Mouse (Mus musculus) right cerebral cortex, adult 2 months (tissue): Measurements from ENCODE around the gene Abcg1.

ENCODE experiments used
- DNase-seq, 2 experiments: peaks; one replicate each; pipeline ENCODE4 v3.0.0; 2021 to 2022; ENCODE audit warnings: low spot score in 2 of 2

Abcg1 gene

DNA sequence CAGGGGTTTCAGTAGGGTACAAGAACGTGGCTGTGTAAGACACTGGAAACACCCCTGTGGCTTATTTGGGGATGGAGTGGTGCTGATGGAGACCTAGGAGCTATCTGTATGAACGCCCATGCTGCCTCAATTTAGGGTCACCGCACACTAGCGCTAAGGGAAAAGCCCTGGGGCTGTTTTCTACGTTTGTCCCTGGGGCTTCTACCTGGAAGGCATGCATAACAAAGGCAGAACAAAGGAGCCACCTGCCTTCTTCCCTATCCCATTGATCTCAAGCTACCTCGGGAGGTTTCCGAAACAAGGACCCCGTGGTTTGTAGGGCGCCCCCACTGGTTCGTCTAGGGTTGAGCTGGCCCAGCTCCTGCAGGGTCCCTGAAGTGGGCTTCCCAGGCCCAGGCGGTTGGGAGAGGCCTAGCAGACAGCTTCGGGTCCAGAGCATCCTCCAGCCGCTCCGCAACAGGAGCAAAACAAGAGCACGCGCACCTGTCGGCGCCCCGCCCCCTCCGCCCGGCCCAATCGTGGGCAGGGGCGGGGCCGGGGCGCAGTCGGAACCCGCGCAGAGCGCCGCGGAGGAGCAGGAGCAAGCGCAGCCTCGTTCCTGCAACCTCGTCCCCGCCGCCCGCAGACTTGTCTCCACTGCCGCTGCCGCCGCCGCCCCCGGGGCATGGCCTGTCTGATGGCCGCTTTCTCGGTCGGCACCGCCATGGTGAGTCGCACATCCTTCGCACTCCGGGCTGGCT is at the start of gene Abcg1:
Abcg1 (plus strand) TSS at position 525 of the 740 bp plus-strand sequence.
- peak; percentile 71 to 72 for DNase-seq

DNA sequence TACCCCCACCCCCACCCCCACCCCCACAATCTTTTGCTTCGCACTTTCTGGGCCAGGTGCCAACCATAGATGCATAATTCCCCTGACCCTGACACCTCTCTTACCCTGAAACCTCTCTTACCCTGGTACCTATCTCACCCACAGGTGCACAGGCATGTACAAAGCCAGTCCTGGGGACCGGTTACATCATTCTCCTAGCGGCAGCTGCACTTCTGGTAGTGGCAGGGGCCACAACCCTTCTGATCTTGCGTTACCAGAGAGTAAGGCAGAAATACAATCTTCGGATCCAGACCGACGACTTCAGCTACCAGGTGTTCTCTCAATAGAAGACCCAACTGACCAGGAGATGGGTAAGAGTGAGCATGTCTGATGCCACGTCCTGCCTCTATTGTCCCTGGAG is 49.1 kb upstream of the Abcg1 start:
- DNase-seq: no peak

DNA sequence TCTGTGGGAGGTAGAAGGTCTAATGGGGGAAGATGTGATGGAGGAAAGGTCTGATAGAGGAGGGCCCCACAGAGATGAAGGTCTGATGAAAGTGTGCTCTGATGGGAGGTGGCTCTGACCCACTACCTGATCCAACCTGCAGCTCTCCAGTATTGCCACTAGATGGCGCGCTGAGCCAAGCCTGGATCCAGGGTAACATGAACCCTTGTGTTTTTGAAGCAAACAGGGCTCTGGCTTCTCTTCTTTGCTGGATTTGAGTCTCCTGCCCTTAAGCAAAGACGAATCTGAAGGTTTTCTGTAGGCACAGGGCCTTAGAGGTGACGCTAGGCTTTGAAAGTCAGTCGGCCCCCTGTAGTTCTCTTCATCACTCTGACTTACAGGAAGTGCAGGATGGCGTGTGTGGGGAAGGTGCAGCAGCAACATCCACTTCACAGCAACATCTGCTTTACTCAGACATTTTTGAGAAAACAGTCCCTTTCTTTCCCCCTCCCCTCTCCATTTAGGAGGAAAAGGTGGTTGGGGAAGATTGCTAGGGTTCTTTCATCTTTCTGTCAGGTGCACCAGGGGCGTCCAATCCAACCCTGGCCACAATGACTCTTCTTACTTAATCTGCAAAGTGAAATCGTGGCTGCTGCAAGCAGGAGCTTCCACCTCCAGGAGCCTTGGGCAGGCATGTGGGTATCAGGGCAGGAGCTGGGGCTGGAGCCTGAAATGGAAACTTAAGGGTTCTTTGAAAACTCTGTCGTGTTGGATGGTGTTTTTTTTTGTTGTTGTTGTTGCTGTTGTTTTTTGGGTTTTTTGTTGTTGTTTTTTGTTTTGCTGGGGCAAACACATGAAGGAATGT is 45.7 kb upstream of the Abcg1 start:
- DNase-seq: peak; percentile 33 to 66

DNA sequence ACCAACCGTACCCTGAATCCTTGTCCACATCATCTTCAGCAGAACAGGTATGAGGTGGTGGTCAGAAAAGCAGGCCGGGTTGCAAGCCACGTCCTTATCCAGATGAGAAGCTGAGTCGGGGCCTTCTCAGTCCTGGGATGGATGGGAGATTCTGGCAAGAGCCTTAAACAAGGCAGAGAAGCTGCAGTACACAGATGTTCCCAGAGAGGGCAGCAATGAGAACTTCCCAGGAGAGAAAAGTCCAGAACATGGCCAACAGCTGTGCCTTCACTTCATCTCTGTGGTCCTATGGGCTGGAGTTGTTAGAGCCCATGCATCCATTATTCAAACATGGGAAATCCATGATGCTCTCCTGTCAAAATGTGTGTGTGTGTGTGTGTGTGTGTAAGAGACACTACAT is 39.2 kb upstream of the Abcg1 start:
- DNase-seq: peak; percentile 66 to 68

DNA sequence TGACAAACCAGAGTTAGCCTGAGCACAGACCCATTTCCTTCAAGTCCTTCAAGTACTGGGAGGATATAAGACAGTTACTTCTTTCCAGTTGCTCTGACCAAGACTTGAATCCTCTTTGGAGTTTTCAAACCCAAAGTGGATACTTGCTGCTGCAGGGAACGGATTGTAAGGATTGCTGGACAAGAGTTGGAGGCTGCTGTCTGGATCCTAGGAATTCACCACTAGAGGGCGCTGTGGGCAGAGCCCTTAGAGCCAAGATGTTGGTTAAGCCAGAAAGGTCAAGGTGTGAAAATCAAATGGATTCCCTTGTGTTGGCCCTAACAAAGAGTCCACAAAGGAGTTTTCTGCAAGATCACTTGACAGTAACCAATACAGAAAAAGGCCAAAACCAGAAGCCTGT is 38.0 kb upstream of the Abcg1 start:
- DNase-seq: peak; percentile 73

DNA sequence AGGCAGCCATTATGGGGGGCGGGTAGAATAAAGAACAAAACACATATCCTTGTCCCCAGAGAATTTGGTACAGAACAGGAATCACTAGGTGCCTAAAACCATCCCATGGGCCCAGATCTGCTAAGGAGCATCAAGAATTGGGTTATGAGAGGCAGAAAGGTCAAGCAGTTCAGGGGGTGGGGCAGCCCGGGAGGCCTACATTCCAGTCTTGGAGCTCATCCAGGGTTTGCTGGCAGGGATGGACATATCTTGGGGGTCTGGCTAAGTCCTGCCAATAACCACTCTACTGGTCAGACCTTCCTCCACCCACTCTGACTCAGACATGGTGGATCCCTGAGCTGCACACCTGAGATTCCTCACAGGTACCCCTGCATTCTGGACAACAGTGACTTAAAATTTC is 37.4 kb upstream of the Abcg1 start:
- DNase-seq: no peak

DNA sequence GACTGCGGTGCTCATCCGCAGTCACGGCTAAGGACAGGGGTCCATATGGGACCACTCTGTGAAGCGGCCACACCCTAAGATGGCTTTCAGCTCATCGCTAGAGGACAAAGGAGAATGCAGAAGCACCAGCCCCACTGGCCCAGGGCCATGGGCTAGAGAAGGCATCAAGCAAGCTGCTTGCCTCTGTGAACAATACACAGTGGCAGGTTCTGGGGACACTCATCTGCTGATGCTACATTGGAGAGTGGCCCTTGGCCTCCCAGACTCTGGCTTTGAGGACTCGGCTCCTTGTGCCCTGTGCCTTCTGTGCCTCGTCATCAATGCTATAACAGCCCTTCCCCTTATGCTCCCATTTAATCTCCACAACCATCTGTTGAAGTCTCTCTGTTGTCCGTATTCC is 36.2 kb upstream of the Abcg1 start:
- DNase-seq: no peak

DNA sequence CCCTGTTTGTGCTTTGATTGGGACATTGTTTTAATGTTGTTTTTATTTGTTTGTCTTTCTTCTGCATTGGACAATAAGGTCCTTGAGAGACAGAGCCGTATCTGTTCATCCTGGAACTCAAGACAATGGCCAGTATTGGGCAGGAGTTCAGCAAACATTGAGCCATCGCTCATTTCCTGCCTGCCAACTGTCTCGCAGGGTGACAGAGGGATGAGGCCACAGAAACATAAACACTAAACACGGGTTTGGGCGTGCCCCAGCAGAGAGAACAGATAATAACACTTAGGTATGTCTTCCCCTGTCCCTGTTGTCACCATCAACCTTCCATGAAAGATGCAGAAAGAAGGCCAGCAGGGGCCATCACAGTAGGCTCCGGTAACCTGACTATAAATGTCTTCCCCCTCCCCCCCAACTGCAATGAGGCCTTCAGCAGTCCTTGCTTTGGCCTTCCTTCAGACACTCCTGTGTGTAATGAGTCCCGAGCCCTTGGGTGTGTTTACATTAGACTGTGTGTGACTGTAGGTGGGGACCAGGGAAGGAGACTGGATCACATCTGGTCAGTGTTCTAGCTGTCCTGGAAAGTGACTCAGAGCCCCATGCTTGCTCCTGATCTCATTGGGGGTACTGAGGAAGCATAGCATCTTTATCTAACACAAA is 33.2 kb upstream of the Abcg1 start:
- DNase-seq: no peak

DNA sequence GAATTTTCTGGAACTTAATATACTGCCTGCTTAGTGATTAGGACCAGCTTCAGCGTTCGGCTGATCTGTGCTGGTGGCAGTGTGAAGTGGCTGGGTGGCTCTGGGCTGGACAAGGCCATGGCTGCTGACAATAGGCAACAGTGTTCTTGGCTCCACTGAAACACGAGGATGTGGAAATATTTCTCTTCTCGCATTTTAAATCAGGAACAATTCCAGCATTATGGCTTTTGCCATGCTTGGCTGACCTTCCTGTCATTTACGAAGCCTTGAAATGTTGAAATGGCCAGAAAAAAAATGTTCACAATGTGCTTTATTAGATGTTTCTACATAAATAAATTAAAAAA is 32.7 kb upstream of the Abcg1 start:
- no peak for DNase-seq

DNA sequence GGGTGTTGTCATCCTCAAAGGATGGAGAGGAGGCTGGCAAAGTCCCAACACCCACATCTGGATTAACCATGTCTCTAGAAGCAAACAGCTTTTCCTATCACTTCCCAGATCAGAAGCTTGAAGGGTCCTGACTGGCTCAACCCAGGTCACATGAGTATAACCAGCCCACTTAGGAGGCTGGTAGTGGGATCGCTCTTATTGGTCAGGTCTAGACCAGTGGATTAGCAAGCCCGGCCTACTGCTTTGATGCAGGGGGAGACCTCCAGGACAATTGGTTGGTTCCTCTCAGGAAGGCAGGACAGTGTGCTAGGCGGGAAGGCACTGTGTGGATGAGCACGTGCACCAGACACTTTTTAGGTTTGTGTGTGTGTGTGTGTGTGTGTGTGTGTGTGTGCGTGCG is 30.5 kb upstream of the Abcg1 start:
- DNase-seq: no peak

DNA sequence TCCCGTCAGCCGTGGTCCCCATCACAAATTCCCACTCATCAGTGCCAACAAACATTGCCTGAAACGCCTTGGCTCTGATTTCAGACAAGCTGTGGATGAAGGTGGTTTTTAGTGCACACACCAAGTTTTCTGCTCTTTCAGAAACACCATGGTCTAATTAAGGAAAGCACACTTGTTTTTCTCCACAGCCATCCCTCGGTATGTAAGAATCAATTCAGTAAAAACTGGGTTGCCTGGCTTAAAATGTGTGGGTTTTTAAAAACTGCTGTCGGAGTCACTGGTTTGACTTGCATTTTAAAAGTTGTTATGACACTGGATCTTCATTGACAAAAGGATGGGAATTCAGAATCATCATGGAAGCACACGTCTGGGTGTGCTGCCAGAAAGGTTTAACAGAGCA is 29.8 kb upstream of the Abcg1 start:
- peak in 1 of 2 experiments; percentile 25 for DNase-seq

DNA sequence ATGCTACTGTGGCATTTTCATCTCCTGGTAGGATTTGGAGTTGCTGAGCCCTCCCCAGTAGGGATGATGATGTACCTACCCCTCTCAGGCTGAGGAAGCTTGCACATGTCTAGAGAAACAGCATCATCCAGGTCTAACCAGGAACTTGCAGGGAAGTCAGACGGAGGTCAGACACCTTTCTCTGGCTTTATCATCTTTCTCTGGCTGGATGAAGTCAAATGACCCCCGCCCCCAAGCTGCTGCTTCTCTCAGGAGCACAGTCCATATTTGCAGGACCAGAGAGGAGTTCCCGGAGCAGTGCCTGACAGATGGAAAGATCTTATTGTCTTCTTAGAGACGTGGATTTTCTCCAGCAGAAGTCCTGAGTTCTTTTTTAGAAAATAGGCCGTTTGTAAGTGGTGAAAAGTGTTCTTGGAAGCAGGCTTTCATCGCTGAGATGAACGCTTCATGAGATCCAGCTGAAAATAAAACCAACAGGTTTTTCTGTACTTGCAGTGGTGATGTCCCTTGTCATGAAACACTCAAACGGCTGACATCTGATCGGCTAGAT is 28.6 kb upstream of the Abcg1 start:
- no peak for DNase-seq

DNA sequence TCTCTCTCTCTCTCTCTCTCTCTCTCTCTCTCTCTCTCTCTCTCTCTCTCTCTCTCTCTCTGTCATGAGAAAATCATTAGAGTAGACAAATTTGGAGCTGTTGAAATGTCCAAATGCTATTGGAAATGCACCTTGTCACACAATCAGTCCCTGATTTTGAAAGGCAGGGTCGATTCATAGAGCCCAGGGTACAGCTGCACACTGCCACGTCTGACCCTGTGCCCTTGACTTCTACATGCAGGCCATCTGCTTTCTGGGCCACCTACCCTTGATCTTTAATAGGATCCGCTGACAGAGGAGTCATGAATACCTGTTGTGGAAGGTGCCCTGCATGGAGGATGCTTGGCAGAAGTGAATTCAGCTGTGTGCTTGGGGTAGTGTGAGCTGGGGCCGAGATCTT is 28.1 kb upstream of the Abcg1 start:
- DNase-seq: no peak

DNA sequence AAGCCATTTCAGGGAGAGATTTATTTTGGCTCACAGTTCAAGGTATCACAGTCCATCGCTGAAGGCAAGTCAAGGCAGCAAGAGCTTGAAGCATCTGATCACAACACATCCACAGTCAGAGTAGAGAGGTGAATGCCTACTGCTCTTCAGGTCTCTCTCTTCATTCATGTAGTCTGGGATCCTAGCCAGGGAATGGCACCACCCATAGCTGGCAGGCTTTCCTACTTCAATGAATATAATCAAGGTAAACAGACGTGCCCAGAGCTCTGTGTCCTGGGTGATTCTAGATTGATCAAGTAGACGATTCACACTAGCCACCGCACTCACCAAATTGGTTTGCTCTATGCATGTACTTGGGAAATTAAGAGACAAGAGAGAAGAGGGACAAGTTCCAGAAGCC is 25.1 kb upstream of the Abcg1 start:
- no peak for DNase-seq

DNA sequence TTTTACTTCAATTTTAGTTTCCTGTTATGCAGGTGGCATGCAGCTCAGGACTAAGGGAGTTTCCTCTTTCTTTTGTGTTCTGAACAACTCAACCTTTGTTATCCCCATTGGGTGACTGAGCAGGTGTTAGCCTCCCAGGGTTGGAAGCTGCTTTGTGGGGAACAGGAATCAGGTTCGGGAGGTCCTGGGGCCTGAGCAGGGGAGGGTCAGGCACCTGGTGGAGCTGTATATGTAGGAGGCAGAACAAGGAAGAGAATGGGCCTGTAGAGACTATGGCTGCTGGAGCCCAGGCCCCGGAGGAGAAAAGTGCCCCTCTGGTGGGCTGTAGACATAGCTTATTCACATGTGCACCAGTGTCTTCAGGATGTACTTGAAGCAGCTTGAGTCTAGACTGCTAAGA is 24.2 kb upstream of the Abcg1 start:
- DNase-seq: no peak

DNA sequence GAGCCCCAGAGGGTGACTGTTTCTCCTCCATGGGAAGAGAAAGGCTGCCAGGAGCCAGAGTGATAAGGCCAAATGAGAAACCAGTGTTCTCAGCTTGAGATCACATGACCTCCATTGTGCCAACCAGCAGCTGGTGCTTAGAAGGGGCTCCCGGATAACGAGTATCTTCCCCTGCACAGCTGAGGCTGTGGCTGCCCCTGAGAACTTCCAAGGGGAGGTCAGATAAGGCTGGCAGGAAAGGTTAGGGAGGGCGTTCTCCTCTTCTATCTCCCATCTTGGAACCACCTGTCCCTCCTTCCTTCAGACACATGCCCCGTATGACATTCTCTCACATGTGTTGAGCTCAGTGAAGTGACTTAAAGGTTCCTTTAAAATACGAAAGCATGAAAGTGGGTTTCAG is 23.3 kb upstream of the Abcg1 start:
- DNase-seq: no peak

DNA sequence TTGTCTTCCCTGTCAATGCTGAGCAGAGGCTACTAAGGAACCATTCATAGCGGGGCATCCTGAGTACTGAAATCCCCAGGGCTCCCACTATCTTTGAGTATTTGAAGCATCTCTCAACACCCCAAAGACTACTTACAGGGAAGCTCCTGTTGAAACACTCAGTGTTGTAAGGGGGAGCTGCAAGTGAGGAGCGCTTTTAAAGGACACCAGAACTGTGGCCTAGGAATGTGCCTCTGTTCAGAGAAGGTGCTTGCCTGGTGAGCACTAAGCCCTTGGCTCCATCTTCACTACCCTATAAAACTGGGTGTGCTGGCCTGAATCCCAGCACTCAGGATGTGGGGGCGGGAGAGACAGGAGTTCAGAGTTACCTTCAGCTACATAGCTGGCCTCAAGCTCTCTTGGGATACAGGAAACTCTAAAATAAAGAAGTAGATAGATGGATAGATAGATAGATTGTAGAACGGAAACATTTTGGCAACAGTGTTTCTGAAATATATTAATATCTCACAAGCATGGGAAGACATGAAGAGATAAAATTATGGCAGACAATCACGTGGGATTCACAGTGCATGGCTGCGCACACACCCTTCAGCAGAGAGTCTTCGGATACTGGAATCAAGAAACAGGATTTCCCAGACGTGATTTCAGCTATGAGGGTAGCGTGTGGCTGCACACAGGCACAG is 22.7 kb upstream of the Abcg1 start:
- no peak for DNase-seq

DNA sequence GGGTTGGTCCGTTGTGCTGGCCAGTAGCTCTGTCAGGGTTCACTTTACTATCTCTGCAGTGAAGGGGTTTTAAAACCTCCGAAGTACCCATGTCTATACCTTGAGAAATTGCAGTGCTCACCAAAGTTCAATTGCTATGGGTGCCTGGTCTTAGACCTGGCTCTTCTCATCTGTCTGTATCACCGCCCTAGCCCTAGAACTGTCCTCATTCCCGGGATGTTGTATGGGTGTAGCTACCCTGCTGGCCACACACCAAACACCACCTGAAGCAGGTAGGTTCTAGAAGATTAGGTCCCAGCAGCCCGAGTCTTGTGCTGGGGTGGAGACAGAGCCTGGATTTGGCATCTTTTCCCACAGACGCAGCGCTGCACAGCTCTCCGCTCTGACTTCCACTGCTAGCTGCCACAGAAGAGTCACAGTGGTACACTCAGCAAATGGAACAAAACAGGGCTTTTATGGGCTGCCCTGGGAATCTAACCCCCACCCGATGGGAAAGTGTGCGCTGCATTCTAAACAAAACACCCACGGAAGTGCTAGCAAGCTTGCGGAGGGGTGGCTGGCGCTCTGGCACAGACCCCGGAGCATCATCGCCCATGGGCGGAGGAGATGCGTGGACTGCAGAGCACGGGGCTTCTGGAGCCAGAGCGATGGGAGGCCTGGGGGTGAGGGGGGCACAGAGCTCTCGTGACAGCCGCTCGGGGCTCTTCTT is 21.2 kb upstream of the Abcg1 start:
- DNase-seq: peak; percentile 54 to 65

DNA sequence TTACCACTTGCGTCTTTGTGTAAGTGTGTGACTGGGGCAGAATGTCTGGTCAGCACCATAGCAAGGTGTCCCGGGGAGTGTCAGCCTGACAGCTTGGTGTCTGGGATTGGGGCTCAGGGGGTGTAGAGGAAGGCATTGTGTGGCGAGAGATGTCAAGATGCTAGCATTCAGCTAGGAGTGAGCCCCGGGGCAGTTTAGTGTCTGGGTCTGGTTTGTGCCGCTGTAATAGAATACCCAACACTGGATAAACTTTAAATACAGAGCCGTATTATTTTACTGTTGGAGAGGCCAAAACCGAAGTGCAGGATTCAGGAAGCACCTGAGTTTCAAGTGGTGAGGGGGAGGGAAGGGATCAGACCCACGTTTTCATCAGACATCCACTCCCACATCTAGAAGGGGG is 20.1 kb upstream of the Abcg1 start:
- no peak for DNase-seq

DNA sequence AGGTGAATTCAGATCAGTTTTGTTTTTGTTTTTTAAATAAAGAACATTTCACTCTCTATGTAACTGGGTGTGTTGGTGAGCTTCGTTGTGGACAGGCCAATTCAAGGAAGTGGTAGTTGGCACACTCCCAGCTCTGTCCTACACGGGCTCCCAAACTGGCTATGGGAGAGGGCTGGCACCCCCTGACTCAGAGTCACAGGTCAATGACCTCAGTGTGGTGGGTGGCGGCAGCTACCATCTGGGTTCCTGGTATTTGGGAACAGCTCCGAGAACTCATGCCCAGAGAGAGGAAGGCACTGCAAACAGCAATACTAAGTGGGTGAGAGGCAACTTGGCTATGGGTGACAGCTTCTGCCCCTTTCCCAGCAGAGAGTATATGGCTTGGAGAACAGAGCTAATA is 19.1 kb upstream of the Abcg1 start:
- DNase-seq: no peak

DNA sequence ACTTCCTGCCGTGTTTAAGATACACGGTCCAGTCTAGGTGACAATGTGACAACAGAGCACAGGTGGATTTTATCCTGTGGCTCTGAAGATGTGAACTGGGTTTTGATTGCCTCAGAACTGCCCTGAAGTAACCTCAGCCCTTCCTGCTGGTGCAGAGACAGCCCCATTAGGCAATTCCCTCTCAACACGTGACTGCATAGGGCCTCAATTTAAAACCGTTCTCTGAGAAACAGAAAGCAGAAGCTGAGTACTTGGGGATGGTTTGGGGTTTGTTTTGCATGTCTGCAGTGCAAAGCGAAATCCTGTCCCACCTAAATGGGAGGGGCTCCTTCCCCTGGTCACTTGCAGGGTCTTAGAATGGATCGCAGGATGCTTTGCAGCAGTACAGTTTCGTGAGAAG is 17.8 kb upstream of the Abcg1 start:
- DNase-seq: no peak
